Mouse (Mus musculus): ENCODE results near the gene Tal1. TPM values are rescaled to one million over a fixed set of nuclear protein-coding genes. Genes with fewer than 3 reads are reported as not detected.

Gene Tal1
- polyA plus RNA-seq, 1 experiment from 2014 or later, result 0.71 TPM

DNA sequence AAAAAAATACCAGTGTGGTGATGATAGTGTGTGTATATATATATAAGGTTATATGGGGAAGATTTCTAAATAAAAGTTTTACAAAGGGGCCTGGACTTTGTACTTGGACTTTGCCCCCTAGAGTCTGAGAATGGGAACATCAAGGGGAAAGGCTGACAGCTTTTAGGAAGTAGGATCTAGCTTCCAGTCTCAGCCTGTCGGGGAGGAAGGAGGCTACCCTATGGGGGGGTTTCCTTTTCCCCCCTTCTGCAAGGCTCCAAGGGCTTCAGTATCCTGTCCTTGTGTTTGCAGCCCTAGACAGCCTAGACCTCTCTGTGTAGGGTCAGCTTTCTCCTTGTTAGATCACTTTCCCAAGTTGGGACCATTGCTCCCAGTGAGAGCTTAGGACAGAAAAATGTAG lies 15.4 kb downstream of the Tal1 start:
- no peaks in the 10 kb centered on the region for H3K36me3 ChIP-seq
- no peak overlapping the region for H3K9ac ChIP-seq
- H3K27me3 ChIP-seq, result peaks cover 19% of the 10 kb centered on the region
- no peak overlapping the region for H3K27ac ChIP-seq (replicated peaks)
- WGBS, result 50% methylated on average over 1 of the region's 1 CpGs
- H3K4me1 ChIP-seq, result no peaks in the 10 kb centered on the region
- H3K4me2 ChIP-seq (replicated peaks), result no peak overlapping the region
- no peaks in the 10 kb centered on the region for H3K9me3 ChIP-seq (replicated peaks)
- no peak for ATAC-seq (ENCODE audit: insufficient number of reproducible peaks, low FRiP score, low TSS enrichment, low read depth)
- no peak overlapping the region for H3K4me3 ChIP-seq (replicated peaks)

DNA sequence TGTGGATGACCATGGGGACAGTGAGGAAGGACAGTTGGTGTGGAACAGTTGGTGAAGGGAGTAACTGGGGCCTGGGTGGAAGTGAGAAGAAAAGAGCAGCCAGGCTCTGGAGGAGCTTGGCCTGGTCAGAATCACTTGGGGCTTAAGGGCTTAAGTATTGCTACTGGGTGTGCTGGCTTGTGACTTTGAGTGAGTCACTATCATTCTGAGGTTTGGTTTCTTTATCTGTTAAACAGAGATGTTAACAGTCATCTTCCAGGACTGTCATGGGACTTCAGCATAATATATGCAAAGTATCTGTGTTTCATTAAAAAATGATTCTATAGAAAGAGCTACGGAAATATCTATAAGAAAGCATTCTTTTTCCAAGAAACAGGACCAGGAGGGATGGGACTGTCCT lies 18.6 kb downstream of the Tal1 start:
- H3K9me3 ChIP-seq (replicated peaks), result no peaks in the 10 kb centered on the region
- no peak for ATAC-seq (ENCODE audit: insufficient number of reproducible peaks, low FRiP score, low TSS enrichment, low read depth)
- WGBS, result 56% methylated on average over 1 of the region's 1 CpGs
- H3K27ac ChIP-seq (replicated peaks), result no peak overlapping the region
- no peak overlapping the region for H3K4me2 ChIP-seq (replicated peaks)
- H3K27me3 ChIP-seq, result 0 out of 2 replicates have a peak, but pooled peaks cover 3% of the 10 kb centered on the region
- H3K4me1 ChIP-seq, result no peaks in the 10 kb centered on the region
- H3K9ac ChIP-seq, result no peak overlapping the region
- H3K36me3 ChIP-seq, result no peaks in the 10 kb centered on the region
- no peak overlapping the region for H3K4me3 ChIP-seq (replicated peaks)

GRCm38 (mm10) chr4:115075204-115075915 lies 19.1 kb downstream of the Tal1 start:
- no peak for ATAC-seq (ENCODE audit: insufficient number of reproducible peaks, low FRiP score, low TSS enrichment, low read depth)
- WGBS, result 30% methylated on average over 3 of the region's 3 CpGs

DNA sequence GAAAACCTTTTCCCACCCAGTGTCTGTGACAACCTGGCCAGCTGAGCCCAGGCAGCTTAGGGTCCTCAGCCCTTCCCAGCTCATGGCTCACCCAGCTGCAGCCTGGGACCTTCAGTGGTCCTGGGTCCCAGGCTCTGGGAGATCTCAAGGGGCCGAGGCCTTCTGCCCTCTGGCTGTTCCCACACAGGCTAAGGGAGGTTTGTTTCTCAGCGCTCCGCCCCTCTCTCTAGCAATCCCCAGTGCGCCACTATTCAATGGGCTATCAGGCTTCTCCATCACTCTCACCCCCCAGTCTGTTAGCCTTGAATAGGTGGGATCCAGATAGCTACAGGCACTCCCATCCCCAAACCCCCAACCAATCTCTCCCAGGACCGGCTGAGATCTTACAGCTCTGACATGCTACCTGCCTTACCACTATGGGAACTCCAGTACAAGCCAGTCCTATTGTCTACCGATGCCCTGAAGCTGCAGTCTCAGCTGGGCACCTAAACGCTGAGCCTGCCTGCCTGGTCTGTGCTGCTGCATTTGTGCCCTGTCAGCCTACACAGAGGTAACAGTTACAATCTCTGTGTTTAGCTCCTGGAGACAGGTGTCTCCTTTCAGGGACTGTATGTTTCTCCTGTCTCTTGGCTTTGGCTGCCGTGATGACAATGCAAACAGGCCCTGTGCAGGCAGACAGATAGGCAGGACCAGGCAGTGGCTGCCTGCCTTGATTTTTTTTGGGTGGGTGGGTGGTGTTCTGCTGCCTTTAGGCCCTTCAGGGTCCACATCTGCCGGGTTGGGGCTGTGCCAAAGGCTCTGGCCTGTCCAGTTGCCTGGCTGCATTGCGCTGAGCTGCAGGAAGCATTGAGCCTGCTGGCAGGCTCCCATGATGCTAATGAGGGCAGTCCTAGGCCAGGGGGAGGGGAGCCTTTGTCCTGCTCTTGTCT lies 22.9 kb downstream of the Tal1 start:
- 23% methylated on average over 10 of the region's 10 CpGs for WGBS
- no peaks in the 10 kb centered on the region for H3K9me3 ChIP-seq (replicated peaks)
- H3K27ac ChIP-seq (replicated peaks), result no peak overlapping the region
- no peak for ATAC-seq (ENCODE audit: insufficient number of reproducible peaks, low FRiP score, low TSS enrichment, low read depth)
- no peaks in the 10 kb centered on the region for H3K27me3 ChIP-seq
- H3K9ac ChIP-seq, result no peak overlapping the region
- H3K4me3 ChIP-seq (replicated peaks), result no peak overlapping the region
- no peak overlapping the region for H3K4me2 ChIP-seq (replicated peaks)
- H3K4me1 ChIP-seq, result no peaks in the 10 kb centered on the region
- H3K36me3 ChIP-seq, result no peaks in the 10 kb centered on the region

More at GRCm38 (mm10) chr4:115075204-115075915, 19.1 kb downstream of the Tal1 start:
- H3K27me3 ChIP-seq, result 0 out of 2 replicates have a peak, but pooled peaks cover 3% of the 10 kb centered on the region
- no peaks in the 10 kb centered on the region for H3K4me1 ChIP-seq
- H3K4me3 ChIP-seq (replicated peaks), result no peak overlapping the region
- no peak overlapping the region for H3K27ac ChIP-seq (replicated peaks)
- H3K36me3 ChIP-seq, result no peaks in the 10 kb centered on the region
- H3K9me3 ChIP-seq (replicated peaks), result no peaks in the 10 kb centered on the region
- H3K9ac ChIP-seq, result no peak overlapping the region
- no peak overlapping the region for H3K4me2 ChIP-seq (replicated peaks)

GRCm38 (mm10) chr4:115079821-115080349 lies 23.7 kb downstream of the Tal1 start:
- WGBS, result 27% methylated on average over 5 of the region's 5 CpGs

DNA sequence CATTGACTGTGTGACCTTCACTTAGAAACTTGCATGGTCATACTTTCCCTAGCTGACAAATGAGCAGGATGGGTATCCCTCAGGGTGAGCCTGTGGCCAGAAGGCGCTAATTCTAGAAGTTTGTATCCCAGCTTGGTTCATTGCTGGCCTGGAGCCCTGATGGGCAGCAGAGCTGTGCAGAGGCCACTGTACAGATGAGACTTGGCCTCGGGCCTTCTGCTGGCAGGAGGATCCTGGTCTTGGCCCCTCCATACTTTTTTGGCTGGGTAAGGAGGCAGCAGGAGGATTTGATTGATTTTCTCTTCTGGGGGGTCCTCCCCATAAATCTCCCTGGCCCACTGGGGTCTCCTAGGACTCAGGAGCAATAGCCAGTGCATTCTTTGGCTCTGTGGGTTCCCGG lies 26.8 kb downstream of the Tal1 start:
- 74% methylated on average over 3 of the region's 3 CpGs for WGBS
- H3K27me3 ChIP-seq, result peaks cover 8% of the 10 kb centered on the region
- no peaks in the 10 kb centered on the region for H3K36me3 ChIP-seq
- no peak overlapping the region for H3K4me2 ChIP-seq (replicated peaks)
- no peak overlapping the region for H3K9ac ChIP-seq
- ATAC-seq (ENCODE audit: insufficient number of reproducible peaks, low FRiP score, low TSS enrichment, low read depth), result no peak
- H3K9me3 ChIP-seq (replicated peaks), result no peaks in the 10 kb centered on the region
- H3K4me3 ChIP-seq (replicated peaks), result no peak overlapping the region
- no peak overlapping the region for H3K27ac ChIP-seq (replicated peaks)
- H3K4me1 ChIP-seq, result no peaks in the 10 kb centered on the region

More at GRCm38 (mm10) chr4:115079821-115080349, 23.7 kb downstream of the Tal1 start:
- Histone ChIP-seq H3K9ac (no peak overlapping the region), H3K27ac (replicated peaks) (no peak overlapping the region), H3K9me3 (replicated peaks) (no peaks in the 10 kb centered on the region), H3K27me3 (no peaks in the 10 kb centered on the region), H3K4me1 (no peaks in the 10 kb centered on the region), H3K36me3 (no peaks in the 10 kb centered on the region), H3K4me3 (replicated peaks) (no peak overlapping the region), H3K4me2 (replicated peaks) (no peak overlapping the region)
- ATAC-seq (ENCODE audit: insufficient number of reproducible peaks, low FRiP score, low TSS enrichment, low read depth), result no peak

DNA sequence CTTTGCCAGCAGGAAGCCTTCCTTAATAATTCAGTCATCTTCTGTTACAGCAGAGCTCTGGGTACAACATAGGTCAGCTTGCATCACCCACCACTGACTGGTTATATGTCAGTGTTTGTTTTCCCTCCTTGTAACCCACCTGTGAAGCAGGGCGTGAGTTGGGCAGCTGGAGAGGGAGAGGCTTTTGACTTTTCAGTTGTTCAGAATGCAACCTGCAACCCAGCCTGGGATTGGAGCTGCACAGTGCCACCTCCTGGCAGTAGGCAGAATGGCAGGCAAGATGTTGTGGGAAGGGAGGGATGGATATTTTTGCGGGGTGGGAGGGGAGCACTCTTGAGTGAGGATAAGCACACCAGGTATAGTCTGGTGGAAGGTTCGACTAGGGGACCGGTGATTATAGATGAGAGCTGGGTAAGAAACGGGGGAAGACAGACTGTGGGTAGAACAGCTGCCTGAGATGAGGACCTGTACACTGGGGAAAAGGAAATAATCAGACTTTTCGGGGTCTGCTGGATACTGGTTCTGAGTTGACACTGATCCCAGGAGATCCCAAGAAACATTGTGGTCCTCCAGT lies 29.4 kb downstream of the Tal1 start:
- Histone ChIP-seq H3K9ac (no peak overlapping the region), H3K27me3 (peaks cover 22% of the 10 kb centered on the region), H3K9me3 (replicated peaks) (no peaks in the 10 kb centered on the region), H3K4me1 (no peaks in the 10 kb centered on the region), H3K4me3 (replicated peaks) (no peak overlapping the region), H3K36me3 (no peaks in the 10 kb centered on the region), H3K4me2 (replicated peaks) (no peak overlapping the region), H3K27ac (replicated peaks) (no peak overlapping the region)
- ATAC-seq (ENCODE audit: insufficient number of reproducible peaks, low FRiP score, low TSS enrichment, low read depth), result no peak
- 23% methylated on average over 6 of the region's 6 CpGs for WGBS

DNA sequence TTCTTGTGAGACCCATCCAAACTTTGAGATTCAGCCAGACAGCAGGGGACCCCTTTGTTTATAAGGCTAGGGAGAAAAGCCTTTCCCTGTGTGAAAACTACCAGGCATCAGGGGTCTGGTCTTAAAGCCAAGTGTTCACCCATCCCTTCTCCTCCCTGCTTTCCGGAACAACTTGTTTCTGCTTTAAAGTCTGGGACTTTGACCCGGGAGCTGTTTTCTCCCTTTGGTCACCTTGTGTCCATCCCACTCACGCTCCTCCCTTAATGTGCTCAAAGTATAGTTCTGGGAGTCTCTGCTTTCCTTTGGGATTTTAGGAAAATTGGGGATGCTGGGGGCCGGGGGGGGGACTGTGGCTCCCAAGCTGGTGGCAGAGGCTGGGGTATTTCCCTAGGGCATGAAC lies 30.0 kb downstream of the Tal1 start:
- Histone ChIP-seq H3K9me3 (replicated peaks) (no peaks in the 10 kb centered on the region), H3K36me3 (no peaks in the 10 kb centered on the region), H3K9ac (no peak overlapping the region), H3K27me3 (peaks cover 22% of the 10 kb centered on the region), H3K27ac (replicated peaks) (no peak overlapping the region), H3K4me2 (replicated peaks) (no peak overlapping the region), H3K4me3 (replicated peaks) (no peak overlapping the region), H3K4me1 (no peaks in the 10 kb centered on the region)
- 67% methylated on average over 4 of the region's 4 CpGs for WGBS
- ATAC-seq (ENCODE audit: insufficient number of reproducible peaks, low FRiP score, low TSS enrichment, low read depth), result no peak

DNA sequence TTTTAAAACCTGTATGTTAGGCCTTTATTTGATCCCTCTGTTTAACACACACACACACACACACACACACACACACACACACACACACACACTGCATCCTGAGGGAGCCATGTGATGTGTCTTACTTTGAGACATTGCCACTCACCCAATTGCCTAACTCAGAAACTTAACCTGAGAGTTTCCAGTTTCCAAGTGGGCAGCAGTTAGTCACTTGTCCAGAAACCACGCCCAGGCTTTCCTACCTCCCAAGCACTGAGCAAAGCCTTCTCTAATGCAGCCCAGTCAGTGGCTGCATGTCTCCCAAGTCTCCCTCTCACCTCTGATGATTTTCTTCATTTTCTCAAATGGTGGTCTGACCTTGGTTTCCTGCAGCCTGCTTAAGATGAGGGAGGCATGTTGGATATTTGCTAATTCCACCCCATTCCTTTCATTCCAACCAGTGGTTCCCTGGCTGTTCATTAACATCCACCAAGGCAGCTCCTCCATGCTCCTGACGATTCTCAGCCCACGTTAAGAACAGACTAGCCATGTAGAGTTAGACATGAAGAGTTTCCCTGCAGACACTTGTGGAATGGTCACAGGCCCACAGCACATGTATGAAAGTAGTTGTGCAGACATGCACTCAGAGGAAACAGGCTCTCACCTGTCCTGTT lies 30.7 kb downstream of the Tal1 start:
- H3K36me3 ChIP-seq, result no peaks in the 10 kb centered on the region
- H3K9ac ChIP-seq, result no peak overlapping the region
- H3K4me2 ChIP-seq (replicated peaks), result no peak overlapping the region
- H3K4me3 ChIP-seq (replicated peaks), result no peak overlapping the region
- no peak overlapping the region for H3K27ac ChIP-seq (replicated peaks)
- 51% methylated on average over 3 of the region's 3 CpGs for WGBS
- no peak for ATAC-seq (ENCODE audit: insufficient number of reproducible peaks, low FRiP score, low TSS enrichment, low read depth)
- peaks cover 22% of the 10 kb centered on the region for H3K27me3 ChIP-seq
- H3K9me3 ChIP-seq (replicated peaks), result no peaks in the 10 kb centered on the region
- no peaks in the 10 kb centered on the region for H3K4me1 ChIP-seq

- Histone ChIP-seq H3K27ac (replicated peaks) (no peak within 1 kb of the TSS), H3K4me1 (no peaks in the 10 kb centered on the region), H3K4me2 (replicated peaks) (0 out of 2 replicates have a peak within 1 kb of the TSS, but pooled peaks have one; percentile 8), H3K27me3 (peaks cover 22% of the 10 kb centered on the region), H3K4me3 (replicated peaks) (peak within 1 kb of the TSS; percentile 13), H3K36me3 (no peaks in the 10 kb centered on the region), H3K9ac (no peak within 1 kb of the TSS), H3K9me3 (replicated peaks) (no peaks in the 10 kb centered on the region)
- 27% methylated on average over 11 of the region's 11 CpGs for WGBS
- ATAC-seq (ENCODE audit: insufficient number of reproducible peaks, low FRiP score, low TSS enrichment, low read depth), result no peak
These were observed 32.5 kb downstream of the Tal1 start, which contains the start of gene Pdzk1ip1 for GRCm38 (mm10) chr4:115088611-115089338. Gene Pdzk1ip1 (plus strand): TSS chr4:115088708.

All from embryonic facial prominence, embryonic 15.5 days (tissue).